Mouse (Mus musculus): ENCODE measurements at regions not wholly inside any gene's neighbourhood (a gene's known extent, or its start where the extent isn't known, plus 50 kb on each side); places are given as distances from the start of the nearest gene placed in this dataset.
A peak's percentile ranks its signal among the peaks of the same experiment; 100 is the strongest.

DNA sequence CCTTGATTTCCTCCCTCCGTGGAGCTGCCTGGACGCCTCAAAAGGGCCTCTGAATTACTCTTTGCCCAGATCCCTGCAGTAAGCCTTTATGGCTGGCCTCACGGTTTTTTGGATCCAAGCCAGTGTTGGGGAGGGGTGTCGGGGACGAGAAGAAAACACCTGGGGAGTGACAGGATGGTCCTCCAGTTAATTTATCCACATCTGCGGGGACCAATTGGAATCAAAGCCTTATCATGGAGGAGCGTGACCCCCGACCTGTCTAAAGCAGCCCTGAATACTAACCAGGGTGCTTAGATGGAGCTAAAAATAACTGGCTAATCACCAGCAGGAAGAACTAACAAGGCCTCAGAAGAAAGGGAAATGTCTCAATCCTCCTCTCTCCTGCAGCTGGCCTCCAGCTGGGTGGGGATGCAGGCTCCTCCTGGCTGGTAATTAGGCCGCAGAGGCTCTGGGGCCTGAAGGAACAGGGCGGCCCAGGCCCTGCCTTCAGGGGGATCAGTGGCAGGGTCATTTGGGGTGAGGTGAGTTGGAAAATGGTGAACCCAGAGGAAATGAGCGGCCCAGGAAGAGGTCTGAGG is 107.2 kb upstream of the Atp1a1 start:
- DNase-seq (ENCODE audit: extremely low spot score in 1 of 2, low spot score in 2 of 2) = no peak
- no peak for TF ChIP-seq CTCF (IDR thresholded peaks at IDR 0.05)
- Histone ChIP-seq H3K4me3 (no peak overlapping the region), H3K27ac (no peak overlapping the region)
- intact Hi-C loops (cut with DNase I) = no loop called here

DNA sequence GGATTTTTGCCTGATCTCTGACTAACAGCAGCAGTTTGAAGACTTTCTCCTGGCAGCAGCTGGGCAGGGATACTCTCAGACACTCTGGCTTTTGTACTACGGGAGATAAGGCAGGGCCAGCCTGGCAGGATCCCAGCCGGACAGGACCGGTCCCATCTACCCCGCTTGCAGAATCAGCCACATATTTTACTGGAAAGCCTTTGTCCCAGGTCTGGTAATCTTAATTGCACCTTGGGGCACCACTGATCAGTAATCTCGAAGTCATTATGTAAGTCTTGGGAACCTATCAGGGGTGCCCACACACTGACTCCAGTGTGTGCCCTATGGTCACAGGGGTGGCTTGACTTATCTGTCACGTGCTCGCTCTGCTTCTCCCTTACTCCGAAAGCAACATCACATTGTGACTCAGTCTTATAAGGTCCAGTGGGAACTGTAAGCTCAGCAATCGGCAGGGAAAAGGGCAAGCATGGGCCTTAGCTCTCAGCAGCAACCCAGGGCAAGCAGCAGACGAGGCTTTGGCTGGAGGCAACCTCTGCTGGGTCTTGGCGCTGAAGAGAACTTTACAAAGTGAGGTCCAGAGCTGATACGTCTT is 105.0 kb upstream of the Atp1a1 start:
- Histone ChIP-seq H3K4me3 (no peak overlapping the region), H3K27ac (no peak overlapping the region)
- DNase-seq (ENCODE audit: extremely low spot score in 1 of 2, low spot score in 2 of 2) = no peak
- intact Hi-C loops (cut with DNase I) = no loop called here
- TF ChIP-seq CTCF (IDR thresholded peaks at IDR 0.05) = no peak

DNA sequence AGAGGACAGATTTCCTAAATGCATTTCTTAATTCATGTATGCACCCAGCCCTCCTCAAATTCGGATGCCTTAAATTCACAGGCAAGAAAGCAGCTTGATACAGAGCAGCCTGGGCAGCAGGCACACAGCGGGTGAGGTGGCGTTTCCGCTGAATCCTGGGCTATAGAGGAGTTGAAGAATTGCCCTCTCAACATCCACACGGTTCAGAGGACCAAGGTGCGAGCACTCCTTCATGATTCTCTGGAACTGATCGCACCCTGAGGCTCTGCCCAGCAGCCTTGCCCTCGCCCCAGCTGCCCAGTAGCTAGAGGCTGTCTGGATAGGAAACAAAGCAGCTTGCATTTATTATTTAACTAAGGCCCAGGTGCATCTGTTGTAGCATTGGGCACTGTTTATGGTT is 104.3 kb upstream of the Atp1a1 start:
- no peak overlapping the region for H3K27ac ChIP-seq
- no peak for TF ChIP-seq CTCF (IDR thresholded peaks at IDR 0.05)
- no peak for DNase-seq (ENCODE audit: extremely low spot score in 1 of 2, low spot score in 2 of 2)
- H3K4me3 ChIP-seq = no peak overlapping the region
- intact Hi-C loops (cut with DNase I) = no loop called here

DNA sequence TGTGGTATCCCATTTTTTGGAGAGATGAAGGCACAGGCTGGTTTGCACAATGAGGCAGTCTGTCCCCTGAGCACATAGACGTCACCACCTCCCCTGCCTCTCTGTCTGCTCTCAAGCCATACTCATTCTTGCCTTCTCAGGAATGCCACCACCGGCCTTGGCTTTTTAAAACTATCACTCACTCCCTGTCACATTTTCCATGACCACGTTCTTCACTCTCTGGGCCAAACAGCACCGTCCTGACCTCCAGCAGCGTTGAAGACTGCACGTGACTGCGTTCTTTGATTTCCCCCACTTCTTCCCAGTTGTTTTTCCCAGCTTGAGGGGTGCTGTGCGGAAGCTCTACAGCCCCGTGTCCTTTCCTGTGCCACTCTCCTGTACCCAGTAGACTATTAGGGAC is 100.4 kb upstream of the Atp1a1 start:
- Histone ChIP-seq H3K4me3 (no peak overlapping the region), H3K27ac (no peak overlapping the region)
- TF ChIP-seq CTCF (IDR thresholded peaks at IDR 0.05) = no peak
- intact Hi-C loops (cut with DNase I) = loop anchor here (5.0 kb wide), 1 partner anchor 97 kb away; no protein-coding TSS in a partner anchor
- DNase-seq (ENCODE audit: extremely low spot score in 1 of 2, low spot score in 2 of 2) = no peak

DNA sequence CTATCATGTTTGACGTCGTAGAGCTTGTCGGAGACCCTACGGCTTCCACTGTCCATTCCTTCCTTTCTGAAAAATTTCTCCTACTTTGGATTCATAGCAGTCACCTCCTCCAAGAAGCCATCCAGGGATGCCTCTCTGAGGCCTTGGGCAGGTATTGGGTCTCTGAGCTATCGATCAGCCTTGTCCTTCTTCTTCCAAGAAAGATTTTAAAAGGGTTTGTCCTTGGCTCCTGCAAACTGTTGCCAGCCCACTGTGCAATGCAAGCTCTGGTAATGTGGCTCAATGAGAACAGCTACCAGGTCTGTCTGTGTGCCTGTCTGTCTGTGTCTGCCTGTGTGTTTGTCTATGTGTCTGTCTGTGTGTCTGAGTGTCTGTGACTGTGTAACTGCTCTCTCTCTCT is 99.8 kb upstream of the Atp1a1 start:
- DNase-seq (ENCODE audit: extremely low spot score in 1 of 2, low spot score in 2 of 2) = no peak
- TF ChIP-seq CTCF (IDR thresholded peaks at IDR 0.05) = no peak
- Histone ChIP-seq H3K27ac (no peak overlapping the region), H3K4me3 (no peak overlapping the region)
- intact Hi-C loops (cut with DNase I) = loop anchor here (5.0 kb wide), 1 partner anchor 98 kb away; no protein-coding TSS in a partner anchor

DNA sequence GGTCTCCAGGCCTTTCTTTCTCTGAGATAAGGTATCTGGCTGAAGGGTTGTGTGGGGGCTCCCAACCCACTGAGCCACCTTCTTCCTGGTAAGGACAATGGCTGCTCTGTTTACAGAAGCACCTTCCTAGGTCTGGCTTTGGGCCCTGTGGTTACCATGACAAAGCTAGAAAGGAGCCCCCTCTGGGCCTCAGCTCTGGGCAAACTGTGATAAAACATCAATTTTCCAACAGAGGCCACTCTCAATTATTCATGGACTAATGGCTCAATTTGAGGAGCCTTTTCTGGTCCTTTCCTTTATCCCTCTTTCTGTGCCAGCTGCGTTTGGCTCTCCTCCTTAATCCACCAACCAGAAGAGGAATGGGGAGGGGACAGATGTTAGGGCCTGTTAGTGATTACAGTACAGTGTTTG is 97.3 kb upstream of the Atp1a1 start:
- H3K4me3 ChIP-seq = no peak overlapping the region
- intact Hi-C loops (cut with DNase I) = loop anchor here (5.0 kb wide), 1 partner anchor 101 kb away; no protein-coding TSS in a partner anchor
- no peak overlapping the region for H3K27ac ChIP-seq
- TF ChIP-seq CTCF (IDR thresholded peaks at IDR 0.05) = no peak
- no peak for DNase-seq (ENCODE audit: extremely low spot score in 1 of 2, low spot score in 2 of 2)

DNA sequence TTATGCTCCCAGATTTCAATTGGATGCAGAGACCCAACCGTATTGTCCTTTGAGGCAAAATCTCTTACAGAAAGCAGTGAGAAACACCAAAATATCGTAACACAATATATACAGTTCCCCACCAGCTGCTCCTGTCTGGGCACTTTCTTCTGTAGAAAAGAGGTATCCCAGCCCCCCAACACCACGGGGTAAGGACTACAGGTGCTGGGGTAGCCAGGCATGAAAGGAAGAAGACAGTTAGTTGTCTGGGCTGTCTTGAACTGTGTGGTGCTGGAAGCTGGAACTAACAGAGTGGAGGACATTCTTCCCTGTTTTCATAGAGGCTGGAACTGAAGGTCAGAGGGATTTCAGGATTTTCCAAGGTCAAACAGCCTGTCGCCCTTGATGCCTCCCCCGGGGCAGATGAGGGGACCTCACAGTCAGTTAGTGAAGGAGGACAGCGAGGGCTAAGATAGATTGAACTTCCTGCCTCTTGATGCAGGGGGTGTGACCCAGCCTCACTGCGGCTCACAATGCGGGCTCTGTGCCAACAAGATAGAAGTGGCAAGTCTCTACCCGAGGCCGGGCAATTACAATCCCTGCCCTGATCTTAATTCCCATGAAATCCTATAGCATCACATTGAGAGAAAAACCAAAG is 96.6 kb upstream of the Atp1a1 start:
- Histone ChIP-seq H3K27ac (no peak overlapping the region), H3K4me3 (no peak overlapping the region)
- intact Hi-C loops (cut with DNase I) = loop anchor here (5.0 kb wide), 1 partner anchor 101 kb away; no protein-coding TSS in a partner anchor
- no peak for TF ChIP-seq CTCF (IDR thresholded peaks at IDR 0.05)
- no peak for DNase-seq (ENCODE audit: extremely low spot score in 1 of 2, low spot score in 2 of 2)

DNA sequence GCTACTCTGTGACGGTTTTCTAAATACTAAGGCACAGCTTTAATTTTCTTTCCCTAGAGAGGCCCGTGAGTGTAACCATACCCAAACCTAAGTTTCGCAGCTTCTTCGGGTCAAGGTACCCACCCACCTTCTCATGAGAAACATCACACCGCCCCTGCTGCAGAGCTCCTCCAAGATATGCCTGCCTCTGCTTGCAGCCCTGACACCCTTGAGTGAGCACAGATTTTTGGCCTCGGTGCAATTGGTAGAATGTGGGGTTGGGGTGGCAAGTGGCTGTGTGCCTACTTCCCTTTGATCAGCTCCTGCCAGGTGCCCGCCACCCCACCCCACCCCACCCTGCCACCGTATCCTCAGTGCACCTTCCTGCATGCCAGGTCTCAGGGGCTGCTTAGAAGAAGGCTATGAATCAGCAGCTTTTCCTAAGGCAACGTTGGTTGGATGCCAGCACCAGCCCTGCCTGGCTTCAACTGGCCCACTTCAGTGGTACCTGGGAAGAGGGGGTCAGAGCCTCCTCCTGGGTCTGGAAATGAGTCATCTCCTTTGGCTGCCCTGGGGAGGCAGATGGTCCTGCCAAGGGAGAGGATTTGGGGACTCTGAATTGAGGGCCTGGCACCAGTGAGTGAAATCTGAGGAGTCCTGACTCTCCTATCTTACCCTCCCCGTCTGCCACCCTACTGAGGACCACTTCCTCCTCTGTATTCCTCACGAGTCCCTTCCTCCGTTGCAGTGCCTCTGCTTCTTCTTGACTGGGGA is 95.6 kb upstream of the Atp1a1 start:
- TF ChIP-seq CTCF (IDR thresholded peaks at IDR 0.05) = no peak
- intact Hi-C loops (cut with DNase I) = loop anchor here (5.0 kb wide), 1 partner anchor 102 kb away; no protein-coding TSS in a partner anchor
- H3K4me3 ChIP-seq = no peak overlapping the region
- peak in 1 of 2 experiments; percentile 42 for DNase-seq (ENCODE audit: extremely low spot score in 1 of 2, low spot score in 2 of 2)
- no peak overlapping the region; the same call in 1 of the 2 replicates for H3K27ac ChIP-seq

DNA sequence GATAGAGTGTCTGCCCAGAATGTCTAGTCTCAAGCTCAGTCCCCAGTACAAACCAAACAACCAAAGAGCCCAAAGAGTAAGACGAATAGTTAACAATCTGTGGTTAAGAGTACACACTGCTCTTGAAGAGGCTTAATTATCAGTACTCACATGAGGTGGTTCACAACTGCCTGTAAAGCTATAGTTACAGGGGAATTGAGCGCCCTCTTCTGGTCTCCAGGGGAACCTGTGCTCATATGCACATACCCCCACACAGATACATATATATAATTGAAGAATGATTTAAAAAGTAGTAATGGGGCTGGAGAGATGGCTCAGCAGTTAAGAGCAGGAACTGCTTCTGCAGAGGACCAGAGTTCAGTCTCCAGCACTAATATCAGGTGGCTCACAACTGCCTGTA is 92.3 kb upstream of the Atp1a1 start:
- intact Hi-C loops (cut with DNase I) = no loop called here
- H3K27ac ChIP-seq = no peak overlapping the region
- H3K4me3 ChIP-seq = no peak overlapping the region
- peak; percentile 23 for TF ChIP-seq CTCF (IDR thresholded peaks at IDR 0.05)
- no peak for DNase-seq (ENCODE audit: extremely low spot score in 1 of 2, low spot score in 2 of 2)

DNA sequence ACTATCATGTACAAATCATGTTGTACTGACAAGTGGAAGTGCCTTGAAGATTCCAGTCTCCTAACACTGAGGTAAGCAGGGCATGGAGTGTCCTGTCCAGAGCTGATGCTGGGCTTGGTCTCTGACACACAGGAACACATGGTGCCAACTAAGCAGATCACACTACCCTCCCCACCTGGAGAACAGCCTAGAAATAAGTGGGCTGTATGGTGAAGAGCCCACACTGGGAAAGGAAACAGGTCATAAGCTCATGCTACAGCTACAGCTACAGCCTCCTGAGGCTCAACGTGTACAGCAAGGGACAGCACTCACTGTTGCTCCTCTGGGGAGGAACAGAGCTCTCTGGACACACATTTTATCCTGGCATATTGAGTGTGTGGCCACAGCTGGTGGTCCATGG is 89.8 kb upstream of the Atp1a1 start:
- no peak overlapping the region for H3K4me3 ChIP-seq
- no peak overlapping the region for H3K27ac ChIP-seq
- TF ChIP-seq CTCF (IDR thresholded peaks at IDR 0.05) = no peak
- intact Hi-C loops (cut with DNase I) = no loop called here
- DNase-seq (ENCODE audit: extremely low spot score in 1 of 2, low spot score in 2 of 2) = no peak

DNA sequence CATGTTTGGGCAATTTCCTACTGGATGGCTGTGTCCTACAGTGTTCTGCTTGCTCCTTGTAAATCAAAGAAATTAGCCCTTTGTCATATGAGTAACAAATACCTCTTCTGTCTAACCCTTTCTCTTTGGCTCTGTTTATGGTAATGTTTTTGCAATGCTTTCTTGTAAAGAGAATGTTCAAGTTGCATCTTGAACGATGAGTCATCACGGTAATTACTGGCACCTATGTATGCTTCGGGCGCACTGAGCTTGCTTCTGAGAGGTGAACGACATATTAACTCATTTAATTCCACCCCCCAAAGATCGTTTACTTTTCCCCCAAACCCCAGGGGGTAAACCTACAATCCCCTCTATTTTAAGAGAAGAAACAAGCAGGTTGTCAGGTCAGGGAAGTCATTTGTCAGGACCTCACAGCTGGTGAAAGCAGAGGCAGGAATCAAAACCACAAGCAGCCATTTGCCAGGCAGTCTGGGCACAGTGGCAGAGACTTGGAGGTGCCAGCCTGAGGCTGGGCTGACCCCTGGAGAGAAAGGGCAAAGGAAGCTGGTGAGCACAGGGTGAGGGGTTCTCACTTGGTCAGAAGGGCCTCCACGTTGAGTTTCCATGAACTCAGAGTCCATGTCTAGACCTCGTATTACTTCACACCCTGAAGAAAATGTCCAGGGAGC is 87.6 kb upstream of the Atp1a1 start:
- DNase-seq (ENCODE audit: extremely low spot score in 1 of 2, low spot score in 2 of 2) = no peak
- no peak for TF ChIP-seq CTCF (IDR thresholded peaks at IDR 0.05)
- Histone ChIP-seq H3K27ac (no peak overlapping the region), H3K4me3 (no peak overlapping the region)
- intact Hi-C loops (cut with DNase I) = no loop called here

Measured in left cerebral cortex, adult 2 months (tissue).